Mouse (Mus musculus) layer of hippocampus, postnatal 14 days (tissue): ENCODE results near the gene Synrg. TPM values are rescaled to one million over a fixed set of nuclear protein-coding genes. Genes with fewer than 3 reads are reported as not detected.

Experiments used
- DNase-seq, 2 experiments: peaks; one replicate each; pipeline ENCODE4 v3.0.0; 2021 to 2022; ENCODE audit warnings: low spot score in 2 of 2, mixed read lengths in 1 of 2
- total RNA-seq, 2 experiments: library from RNA; stranded (reverse); gene quantifications; 2 replicates each; pipeline ENCODE4 v1.2.3; 2021

Synrg gene
- total RNA-seq, 2 experiments from 2014 or later, result 57.3 to 59.0 TPM

DNA sequence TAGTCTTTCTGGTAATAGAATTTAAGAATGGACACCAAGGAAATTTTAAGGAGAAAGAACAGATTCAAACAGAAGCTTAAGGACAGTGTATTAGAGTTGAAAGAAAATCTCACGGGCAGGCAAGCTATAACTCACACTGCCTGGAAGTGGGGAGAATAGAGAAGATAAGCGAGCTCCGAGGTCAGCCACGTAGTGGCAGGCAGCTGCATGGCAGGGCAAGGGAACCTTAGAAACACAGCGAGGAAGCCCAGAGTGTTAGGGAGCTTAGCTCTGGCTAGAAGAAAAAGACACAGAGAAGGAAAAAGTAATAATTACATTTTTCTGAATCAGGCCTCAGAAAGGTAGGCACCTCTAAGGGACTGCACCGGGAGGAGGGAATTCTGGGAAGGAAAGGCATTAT lies 15.8 kb downstream of the Synrg start:
- DNase-seq, result no peak

DNA sequence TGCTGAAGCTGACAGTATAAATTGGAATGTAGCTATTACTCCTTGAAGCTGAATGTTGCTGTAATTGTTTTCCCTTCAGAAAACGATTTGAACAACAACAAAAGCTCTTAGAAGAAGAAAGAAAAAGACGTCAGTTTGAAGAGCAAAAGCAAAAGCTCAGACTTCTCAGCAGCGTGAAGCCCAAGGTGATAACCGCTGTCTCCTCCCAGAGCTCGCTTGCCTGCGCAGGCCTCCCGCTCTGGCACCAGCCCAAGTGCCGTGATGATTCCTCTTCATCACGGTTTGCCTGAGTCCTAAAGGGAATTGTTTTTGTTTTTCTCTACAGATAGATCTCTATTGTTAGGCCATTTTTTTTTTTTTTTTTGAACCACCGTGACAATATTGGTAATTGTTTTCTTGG lies 17.1 kb downstream of the Synrg start:
- no peak for DNase-seq

DNA sequence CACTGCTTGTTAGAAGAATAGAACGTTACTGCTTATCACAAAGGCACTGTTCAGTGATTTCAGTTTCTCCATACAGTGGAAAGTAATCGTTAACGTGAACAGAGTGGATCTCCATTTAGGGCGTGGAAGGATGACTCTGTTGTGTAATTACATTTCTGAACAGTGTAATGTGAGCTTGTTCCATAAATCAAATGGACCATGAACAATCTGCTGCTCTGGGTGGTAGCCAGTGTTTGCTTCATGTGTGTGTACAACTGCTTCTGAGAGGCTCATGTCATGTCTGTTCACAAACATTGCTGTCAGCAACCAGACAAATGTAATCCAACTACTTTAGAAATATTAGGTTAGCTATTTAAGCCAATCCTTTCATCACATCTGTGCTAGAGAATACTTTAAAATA lies 27.5 kb downstream of the Synrg start:
- no peak for DNase-seq

DNA sequence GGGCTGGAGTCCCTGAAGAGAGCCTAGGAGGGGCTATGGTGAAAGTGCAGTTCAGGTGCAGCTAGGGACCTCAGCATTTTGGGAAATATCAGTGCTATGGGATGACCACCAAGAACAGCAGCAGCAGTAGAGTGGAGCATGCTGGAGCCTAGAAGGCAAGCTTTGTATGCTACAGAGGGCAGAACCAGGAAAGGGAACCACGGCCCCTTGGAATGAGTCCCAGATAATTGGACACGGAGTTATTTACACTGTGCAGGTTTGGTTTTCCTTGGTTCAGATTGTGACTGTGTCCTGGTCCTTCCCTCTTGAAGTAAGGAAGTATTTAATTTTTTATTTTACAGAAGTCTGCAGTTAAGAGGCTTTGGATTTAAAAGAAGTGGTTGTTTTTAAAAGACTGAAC lies 29.2 kb downstream of the Synrg start:
- DNase-seq, result no peak

DNA sequence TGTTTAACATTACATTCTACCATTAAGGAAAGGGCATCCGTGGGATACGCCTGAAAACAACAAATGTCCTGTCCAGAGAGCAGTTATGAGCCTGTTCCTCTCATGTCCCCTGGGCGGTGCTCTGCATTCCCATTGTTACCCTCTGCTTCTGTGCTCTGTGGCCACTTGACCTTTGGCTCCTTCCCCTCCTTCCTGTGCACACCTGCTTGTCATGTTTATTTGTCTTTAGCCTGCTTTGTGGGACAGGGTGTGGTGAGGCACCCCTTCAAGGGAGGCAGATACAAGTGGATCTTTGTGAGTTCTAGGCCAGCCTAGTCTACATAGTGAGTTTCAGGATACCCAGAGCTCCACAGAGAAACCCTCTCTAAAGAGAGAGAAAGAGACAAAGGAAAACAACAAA lies 30.3 kb downstream of the Synrg start:
- DNase-seq, result no peak

DNA sequence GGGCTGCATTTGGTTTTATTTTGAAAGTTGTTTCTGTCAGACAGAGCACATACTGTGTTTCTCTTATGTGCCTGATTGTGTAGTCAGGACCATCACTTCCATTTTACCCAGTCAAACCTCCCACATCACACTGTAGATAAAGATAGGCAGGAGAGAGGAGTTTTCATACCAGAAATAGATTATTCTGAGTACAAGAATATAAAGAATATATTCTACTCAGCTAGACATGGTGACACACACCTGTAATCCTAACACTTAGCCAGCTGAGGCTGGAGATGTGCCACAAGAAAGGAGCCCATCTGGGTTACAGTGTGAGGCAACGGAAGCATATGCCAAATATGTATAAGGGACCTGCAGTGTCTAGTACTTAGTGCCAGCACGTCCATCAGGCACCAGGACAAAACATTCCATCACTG lies 31.3 kb downstream of the Synrg start:
- no peak for DNase-seq

DNA sequence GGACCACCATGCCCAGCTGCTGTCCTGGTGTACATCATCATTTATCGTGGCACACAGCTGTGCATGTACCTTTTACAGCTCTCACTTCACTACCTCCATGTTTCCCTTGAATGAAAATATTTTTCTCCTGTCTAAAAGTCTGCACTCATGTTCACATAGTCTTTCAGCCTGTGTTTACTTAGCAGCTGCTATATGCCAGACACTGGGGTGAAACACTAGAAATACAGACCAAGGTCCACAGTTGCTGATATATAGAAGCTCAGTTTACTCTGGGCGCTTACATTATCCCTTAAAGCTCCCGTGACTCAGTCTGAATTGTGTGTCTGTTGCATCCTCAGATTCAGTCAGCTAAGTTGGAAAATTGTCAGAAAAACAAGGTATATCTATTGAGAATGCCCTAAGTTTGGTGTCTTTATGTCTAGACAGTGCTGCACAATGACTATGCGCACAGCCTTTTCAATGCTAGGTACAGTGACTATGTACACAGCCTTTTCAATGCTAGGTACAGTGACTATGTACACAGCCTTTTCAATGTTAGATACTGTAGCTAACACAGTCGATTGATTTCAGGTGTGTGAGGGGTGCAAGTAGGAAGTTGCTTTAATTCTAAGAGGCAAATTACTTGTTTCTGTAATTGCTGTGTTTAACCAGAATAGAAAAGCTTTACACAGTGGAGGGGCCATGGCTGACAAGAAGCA lies 33.1 kb downstream of the Synrg start:
- no peak for DNase-seq

DNA sequence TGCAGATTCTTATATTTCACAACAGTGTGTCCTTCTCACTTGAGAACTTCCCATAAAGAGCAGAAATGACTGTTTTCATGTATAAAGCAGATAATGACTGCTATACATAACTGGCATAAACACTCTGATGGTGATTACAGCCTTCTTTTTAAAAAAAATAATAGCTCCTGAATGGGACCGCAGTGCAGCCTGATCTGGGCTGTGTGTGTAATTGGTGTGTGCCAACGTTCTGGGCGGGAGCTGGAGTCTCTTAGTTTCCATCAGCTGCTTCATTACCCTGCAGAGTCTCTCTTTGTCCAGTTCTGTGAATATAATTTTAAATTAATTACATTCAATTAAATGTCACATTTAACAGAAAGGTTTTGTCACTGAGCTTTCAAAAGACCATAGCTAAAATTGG lies 34.8 kb downstream of the Synrg start:
- no peak for DNase-seq

DNA sequence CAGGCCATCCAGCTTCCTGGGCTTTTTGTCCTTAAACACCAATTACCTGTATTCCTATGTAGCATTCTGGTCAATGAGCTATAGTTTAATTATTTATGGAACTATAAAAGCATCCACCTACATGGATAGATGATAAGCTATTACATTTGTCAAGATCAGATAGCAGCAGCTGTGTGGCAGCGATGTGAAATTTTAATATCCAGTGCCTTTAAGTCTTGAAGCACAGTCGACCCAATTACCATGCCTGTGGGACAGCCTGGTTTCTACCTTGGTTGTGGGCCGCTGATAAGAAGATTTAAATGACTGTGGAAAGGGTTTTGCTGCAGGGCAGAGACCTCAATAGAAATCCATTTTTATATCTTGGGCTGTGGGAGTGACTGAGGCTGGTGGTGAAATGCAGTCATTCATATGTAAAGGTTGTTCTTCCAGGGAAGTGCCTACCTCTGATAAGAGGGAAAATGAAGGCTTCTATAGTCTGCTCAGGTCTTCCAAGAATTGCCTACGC lies 35.2 kb downstream of the Synrg start:
- no peak for DNase-seq

DNA sequence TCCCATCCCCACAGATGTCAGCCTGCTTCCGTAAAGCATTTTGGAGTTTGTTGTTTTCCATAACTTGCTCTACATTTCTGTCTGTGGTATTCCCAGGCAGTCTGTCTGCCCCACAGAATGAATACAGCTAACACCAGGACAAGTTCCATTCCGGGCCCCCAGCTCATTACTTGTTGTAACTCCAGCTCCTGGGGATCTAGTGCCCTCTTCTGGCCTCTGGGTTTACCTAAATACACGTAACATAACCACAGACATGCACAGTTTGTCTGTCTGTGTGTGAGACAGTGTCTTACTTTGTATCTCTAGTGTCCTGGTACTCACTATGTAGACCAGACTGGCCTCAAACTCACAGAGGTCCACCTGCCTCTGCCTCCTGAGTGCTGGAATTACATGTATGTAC lies 37.0 kb downstream of the Synrg start:
- DNase-seq, result no peak

DNA sequence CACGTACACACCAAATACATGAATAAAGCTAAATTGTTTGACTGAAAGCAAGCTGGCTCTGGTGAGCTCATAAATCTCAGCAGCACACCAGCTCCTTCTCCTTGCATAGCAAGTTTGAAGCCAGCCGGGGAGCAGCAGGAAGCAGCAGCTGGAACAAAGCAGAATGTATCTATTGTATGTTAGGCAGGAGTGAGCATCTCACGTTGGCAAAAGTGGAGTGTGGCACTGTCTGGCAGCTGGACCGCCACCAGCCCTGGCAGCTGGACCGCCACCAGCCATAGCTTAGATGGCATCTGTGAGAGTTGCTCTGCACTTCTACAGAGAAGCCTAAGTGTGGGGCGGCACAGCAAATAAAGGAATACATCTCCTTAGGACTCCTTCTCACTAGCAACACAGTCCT lies 39.8 kb downstream of the Synrg start:
- no peak for DNase-seq

DNA sequence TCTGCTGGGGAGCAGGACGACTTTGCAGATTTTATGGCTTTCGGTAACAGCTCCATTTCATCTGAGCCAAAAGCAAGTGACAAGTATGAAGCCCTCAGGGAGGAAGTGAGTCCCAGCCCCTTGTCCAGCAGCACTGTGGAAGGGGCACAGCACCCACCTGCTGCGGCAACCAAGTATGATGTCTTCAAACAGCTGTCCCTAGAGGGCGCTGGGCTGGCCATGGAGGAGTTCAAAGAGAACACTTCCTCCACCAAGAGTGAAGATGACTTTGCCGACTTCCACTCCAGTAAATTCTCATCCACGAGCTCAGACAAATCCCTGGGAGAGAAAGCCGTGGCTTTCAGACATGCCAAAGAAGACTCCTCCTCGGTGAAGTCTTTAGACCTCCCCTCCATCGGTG lies 44.8 kb downstream of the Synrg start:
- DNase-seq, result no peak

DNA sequence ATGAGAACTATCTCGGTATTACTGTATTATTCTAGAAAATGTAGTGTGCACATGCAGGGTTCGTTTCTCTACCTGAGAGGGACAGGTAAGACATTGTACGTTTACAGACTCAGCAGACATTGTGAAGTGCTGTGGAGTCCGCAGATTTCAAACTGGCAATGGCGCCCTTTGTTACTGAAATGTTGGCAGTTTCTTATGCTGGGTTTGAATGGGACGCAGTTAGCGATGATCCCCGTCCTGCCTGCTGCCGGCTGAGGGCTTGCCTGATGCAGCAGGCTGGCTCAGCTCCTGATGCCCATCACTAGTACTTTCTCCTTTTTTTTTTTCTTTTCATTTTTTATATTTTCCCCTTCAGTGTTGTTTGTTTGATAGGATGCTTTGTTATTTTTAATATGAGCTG lies 46.2 kb downstream of the Synrg start:
- no peak for DNase-seq

DNA sequence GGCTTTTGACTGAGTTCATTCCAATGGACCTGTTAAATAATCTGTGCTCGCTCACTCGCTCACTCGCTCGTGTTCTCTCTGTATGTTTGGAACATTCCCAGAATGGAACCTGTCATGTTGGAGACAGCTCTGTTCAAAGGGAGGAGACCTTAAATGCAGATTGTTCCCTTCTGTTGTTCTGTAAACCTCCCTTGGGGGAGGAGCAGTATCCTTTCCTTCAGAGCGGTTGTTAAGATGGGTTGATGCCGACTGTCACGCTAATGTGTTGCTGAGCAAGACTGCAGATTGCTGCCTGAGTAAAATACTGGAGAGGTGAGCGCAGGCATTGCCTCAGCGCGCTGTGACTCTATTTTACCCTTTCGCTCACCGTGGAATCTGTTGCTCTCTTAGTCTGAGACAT lies 46.8 kb downstream of the Synrg start:
- DNase-seq, result peak in 1 of 2 experiments; percentile 34

DNA sequence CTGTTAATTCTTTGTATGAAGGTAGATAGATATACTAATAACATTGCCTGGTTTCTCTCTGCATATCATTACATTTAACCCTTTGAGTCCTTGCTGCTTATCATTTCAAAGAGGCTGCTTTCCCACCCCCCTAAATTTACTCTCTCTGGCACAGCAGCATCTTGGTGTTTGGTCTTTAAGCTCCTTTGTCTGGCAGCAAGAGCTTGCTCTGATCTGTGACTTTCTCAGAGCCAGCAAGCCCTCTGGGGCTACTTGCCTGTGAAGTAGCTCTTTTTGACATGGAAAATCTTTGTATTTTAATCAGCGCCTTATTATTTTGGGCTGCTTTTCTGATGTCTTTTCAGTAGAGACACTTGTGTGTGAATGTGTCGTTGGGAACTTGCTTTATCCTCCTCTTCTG lies 47.3 kb downstream of the Synrg start:
- DNase-seq, result no peak

DNA sequence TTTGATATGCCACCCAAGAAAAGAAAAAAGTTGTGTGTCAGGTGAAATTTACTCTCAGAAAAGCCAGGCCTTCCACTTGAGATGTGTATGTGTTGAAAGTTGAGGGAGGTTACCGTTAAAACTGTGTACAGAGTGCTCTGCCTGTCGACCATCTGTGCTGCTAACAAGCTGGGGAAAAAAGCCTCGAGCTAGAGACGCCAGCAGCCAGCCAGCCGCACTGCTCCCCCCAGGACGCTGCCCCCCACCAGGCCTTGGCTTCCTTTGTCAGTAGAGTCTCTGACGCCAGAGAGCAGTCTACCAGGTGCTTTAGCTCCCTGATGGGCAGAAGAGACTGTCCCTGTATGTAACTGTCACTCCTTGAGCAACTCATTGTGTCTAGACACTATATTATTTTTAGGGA lies 48.9 kb downstream of the Synrg start:
- no peak for DNase-seq

DNA sequence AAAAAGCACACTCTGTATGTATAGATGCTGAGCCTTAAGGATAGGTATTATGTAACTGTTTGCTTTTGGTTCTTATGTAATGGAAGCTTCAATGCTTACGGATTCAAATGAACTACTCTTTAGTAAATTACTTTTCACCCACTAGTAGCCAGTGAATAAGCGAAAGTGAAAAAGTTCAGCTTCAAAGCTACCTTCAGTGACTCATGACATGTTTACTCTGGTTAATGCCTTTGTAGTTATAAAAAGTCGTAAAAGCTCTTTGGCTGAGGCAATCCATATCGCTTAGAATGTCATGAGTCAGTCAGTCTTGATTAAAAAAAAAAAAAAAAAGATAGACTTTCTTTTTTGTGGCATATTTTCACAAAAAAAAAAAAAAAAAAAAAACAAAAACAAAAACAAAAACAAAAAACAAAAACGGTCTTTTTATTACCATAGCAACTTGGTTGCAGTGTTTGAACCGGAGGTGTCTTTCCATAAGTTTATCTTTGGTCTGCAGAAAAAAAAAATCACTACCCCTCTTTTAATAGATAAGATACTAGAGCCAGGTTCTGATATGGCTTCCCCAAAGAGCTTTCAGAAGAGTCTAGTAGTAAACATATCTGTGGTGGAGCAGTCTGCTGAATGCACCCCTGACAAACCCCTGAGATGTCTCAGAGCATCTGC lies 52.0 kb downstream of the Synrg start:
- DNase-seq, result no peak

DNA sequence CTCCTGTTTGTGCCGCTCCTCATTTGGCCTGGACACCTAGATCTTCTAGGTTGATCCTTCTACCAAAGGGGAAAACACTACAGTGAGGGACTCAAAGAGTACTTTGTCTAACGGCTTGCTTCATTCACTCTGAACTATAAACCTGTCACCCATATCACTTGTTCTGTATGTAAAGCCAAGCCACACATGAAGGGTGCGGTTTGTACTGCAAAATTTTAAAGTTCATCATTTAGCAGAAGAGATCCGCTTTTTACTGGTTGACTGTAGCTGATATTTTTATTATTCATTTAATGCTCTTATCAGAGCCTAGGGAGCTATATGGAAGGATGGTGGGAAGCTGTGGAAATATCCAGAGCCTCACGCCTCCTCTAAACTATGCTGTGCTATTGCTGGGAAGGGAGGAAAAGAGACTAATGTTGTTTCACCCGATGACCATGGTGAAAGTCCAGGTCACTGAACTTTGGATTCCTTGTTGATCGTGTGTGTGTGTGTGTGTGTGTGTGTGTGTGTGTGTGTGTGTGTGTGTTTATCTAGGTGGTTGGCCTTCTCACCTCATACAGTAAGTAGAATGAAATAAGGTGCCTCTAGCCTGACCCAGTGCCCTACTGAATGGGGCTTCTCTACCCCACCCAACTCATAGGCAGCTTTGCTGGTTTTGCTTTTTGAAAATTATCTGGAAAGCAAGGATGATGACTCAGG lies 52.7 kb downstream of the Synrg start:
- no peak for DNase-seq

DNA sequence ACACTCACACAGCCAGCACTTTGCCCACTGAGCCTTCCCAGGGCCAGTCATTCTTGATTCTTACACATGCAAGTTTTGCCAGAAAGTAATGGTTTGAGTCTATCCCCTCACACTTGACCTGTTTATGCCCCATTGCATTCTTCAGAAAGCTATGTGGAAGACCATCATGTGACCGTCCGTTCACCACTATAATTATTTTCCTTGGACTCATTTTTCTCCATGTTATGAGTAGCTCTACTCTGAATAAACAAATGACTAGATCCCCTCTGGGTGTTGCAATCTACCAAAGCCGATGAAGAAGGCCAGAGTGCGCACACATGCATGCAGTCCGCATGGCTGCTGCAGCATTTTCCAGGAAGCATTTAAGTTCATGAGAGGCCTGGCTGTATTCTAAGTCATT lies 63.0 kb downstream of the Synrg start:
- no peak for DNase-seq

DNA sequence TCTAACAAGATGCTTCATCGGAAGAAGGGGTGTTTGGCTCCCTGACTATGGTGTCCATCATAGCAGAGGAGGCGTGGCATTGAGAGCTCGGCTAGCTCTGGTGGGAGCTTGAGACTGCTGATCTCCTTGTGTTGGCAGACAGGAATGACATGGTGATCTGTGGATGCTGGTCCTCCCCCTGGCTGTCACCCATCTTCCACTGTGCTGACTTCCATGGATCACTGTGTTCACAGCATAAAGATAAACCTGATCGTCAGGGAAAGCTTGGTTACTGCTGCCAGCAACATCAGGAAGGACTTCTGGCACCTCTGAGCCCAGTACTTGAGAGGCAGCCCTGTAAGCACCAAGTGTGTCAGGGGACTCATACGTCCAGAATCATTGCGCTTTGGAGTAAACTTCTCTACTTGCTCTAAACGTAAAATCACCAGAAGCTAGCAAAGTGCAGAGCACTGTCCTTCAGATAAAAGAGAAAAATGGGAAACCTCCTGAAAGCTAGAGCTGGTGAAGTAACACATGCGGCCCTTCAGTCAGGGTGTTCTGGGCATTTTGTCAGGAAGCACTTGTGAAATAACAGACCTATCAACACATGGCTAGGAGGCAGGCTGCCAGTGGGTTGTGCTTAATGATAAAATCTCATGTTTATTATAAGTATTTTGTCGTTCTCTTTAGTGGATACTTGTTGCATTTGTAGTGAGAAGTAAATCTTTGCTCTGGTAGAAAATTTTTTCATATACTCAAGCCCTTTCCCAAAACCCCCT lies 64.2 kb downstream of the Synrg start:
- DNase-seq, result peak in 1 of 2 experiments; percentile 72

DNA sequence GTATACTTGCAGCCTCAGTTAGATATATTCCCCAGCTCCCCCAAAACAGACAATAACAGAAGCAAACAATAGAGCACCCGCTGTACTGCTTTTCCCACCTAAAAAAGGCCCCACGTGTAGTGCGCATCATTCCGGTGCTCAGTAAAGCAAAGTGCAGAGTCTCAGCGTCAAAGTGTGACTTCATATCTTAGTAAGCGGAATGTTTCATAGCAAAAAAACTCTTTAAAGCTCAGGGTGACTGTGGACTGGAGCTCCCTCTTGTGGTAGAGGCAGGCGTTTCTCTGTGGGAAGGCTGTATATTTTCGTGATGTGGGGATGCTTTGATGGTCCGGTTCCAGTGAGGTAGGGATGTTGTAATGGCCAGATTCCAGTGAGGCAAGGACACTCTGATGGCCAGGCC lies 67.7 kb downstream of the Synrg start:
- DNase-seq, result peak in 1 of 2 experiments; percentile 56

DNA sequence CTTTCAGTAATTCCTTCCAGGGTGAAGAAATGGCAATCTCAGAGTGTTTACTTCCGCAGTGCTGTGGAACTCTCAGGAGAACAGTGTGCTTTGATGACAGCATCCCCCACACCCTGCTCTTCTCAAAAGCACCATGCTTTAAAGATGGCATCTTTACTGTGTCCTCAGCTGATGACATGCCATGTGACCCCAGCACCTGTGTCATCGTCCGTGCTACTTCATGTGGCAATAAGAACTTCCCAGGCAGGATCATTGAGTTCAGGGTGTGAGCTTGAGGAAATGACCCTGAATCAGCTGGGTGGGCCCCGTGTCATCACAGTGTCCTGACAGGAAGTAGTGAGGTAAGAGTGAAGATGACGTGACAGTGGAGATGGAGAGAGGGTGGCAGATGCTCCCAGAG lies 68.3 kb downstream of the Synrg start:
- DNase-seq, result no peak
